Mouse (Mus musculus) stomach, postnatal 0 days (tissue): ENCODE data around the gene Atxn1.

ENCODE experiments used
- CTCF ChIP-seq: IDR thresholded peaks from 2 replicates; pipeline ENCODE4 v1.5.1; 2016; ENCODE audit warnings: antibody characterized with exemption, low read depth, mild to moderate bottlenecking, moderate library complexity
- EP300 ChIP-seq: optimal IDR thresholded peaks from 2 replicates; pipeline ENCODE3; 2016; ENCODE audit warnings: antibody characterized with exemption

DNA sequence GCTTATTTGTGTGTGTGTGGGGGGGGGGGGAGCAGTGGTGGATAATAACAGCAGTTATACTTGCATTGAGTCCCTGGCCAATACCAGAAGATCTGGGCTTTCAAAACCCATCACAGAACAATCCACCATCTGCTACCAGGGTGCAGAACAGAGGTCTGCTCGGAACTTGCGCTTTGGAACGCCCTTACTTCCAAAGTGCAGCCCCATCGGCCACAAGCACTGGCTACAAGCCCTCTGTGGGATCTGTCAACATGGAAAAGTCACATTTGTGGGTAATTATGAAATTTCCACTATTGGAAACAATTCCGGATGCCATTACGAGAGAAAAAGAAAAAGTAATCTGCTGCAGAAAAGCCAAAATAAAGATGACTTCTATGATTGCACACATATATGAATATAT, 25.2 kb downstream of the Atxn1 start:
- TF ChIP-seq CTCF = no peak
- TF ChIP-seq EP300 = no peak
